Mouse (Mus musculus) embryonic facial prominence, embryonic 15.5 days (tissue): ENCODE measurements around the gene Dclk3. TPM values are rescaled to one million over a fixed set of nuclear protein-coding genes. Genes with fewer than 3 reads are reported as not detected.

Source experiments
- ATAC-seq: fragments of 200-750 bp; cut with Nextera tagmentation; 2 replicates; pipeline ENCODE4 v1.8.0; 2017; ENCODE audit warnings: low read depth, moderate TSS enrichment; ENCODE audit not compliant: insufficient number of reproducible peaks, low FRiP score, low TSS enrichment
- H3K27ac ChIP-seq: fragments of 300-500 bp; sonication (generic); replicated peaks from 2 replicates; pipeline ENCODE4 v1.5.1; 2015; ENCODE audit warnings: mild to moderate bottlenecking, inconsistent platforms
- H3K27me3 ChIP-seq: fragments of 300-500 bp; sonication (generic); 2 replicates; pipeline ENCODE4 v1.6.1; 2015; ENCODE audit warnings: inconsistent platforms
- H3K36me3 ChIP-seq: fragments of 300-500 bp; sonication (generic); 2 replicates; pipeline ENCODE4 v1.6.1; 2015; ENCODE audit warnings: mild to moderate bottlenecking, inconsistent platforms
- H3K4me1 ChIP-seq: fragments of 300-500 bp; sonication (generic); 2 replicates; pipeline ENCODE4 v1.6.1; 2015; ENCODE audit warnings: inconsistent platforms
- H3K4me2 ChIP-seq: fragments of 300-500 bp; sonication (generic); replicated peaks from 2 replicates; pipeline ENCODE4 v1.6.1; 2015; ENCODE audit warnings: mild to moderate bottlenecking, inconsistent platforms
- H3K4me3 ChIP-seq: fragments of 300-500 bp; sonication (generic); replicated peaks from 2 replicates; pipeline ENCODE4 v1.5.1; 2015; ENCODE audit warnings: mild to moderate bottlenecking, inconsistent platforms
- H3K9ac ChIP-seq: fragments of 300-500 bp; sonication (generic); 2 replicates; pipeline ENCODE4 v1.6.1; 2015; ENCODE audit warnings: inconsistent platforms
- H3K9me3 ChIP-seq: fragments of 300-500 bp; sonication (generic); replicated peaks from 2 replicates; pipeline ENCODE4 v1.6.1; 2016; ENCODE audit warnings: inconsistent platforms
- whole genome bisulfite sequencing: fragments of 180-500 bp; shearing (Covaris S2); methylation state at CpG from one replicate; pipeline ENCODE4 v1.1.7; 2015; 5-methylcytosine and 5-hydroxymethylcytosine counted together
- polyA plus RNA-seq: library from polyadenylated mRNA; unstranded; fragments of >200 nt; fragmentation: Nextera tagmentation; extraction: Ambion mirVana; gene quantifications from 2 replicates; pipeline ENCODE4 v1.2.1, GENCODE M21; 2015

Gene Dclk3
- polyA plus RNA-seq, 1 experiment from 2014 or later, result 5.2 TPM

GRCm38 (mm10) chr9:111408427-111408826 is 30.5 kb upstream of the Dclk3 start:
- 0 out of 2 replicates have a peak, but pooled peaks cover 3% of the 10 kb centered on the region for H3K4me1 ChIP-seq
- WGBS, result 76% methylated on average over 10 of the region's 10 CpGs
- H3K9me3 ChIP-seq, result no peaks in the 10 kb centered on the region
- no peak overlapping the region for H3K4me3 ChIP-seq
- ATAC-seq, result no peak
- H3K27ac ChIP-seq, result no peak overlapping the region
- no peak overlapping the region for H3K9ac ChIP-seq
- H3K4me2 ChIP-seq, result no peak overlapping the region
- no peaks in the 10 kb centered on the region for H3K36me3 ChIP-seq
- no peaks in the 10 kb centered on the region for H3K27me3 ChIP-seq

GRCm38 (mm10) chr9:111412471-111413160 is 26.3 kb upstream of the Dclk3 start:
- no peak for ATAC-seq
- H3K4me1 ChIP-seq, result 0 out of 2 replicates have a peak, but pooled peaks cover 3% of the 10 kb centered on the region
- H3K4me2 ChIP-seq, result no peak overlapping the region
- no peaks in the 10 kb centered on the region for H3K27me3 ChIP-seq
- H3K27ac ChIP-seq, result no peak overlapping the region
- H3K36me3 ChIP-seq, result no peaks in the 10 kb centered on the region
- 63% methylated on average over 16 of the region's 16 CpGs for WGBS
- H3K4me3 ChIP-seq, result no peak overlapping the region
- H3K9me3 ChIP-seq, result no peaks in the 10 kb centered on the region
- H3K9ac ChIP-seq, result no peak overlapping the region

GRCm38 (mm10) chr9:111421862-111422261 is 17.0 kb upstream of the Dclk3 start:
- Histone ChIP-seq H3K9ac (no peak overlapping the region), H3K9me3 (no peaks in the 10 kb centered on the region), H3K36me3 (no peaks in the 10 kb centered on the region), H3K27me3 (no peaks in the 10 kb centered on the region), H3K4me1 (no peaks in the 10 kb centered on the region), H3K4me2 (no peak overlapping the region), H3K4me3 (no peak overlapping the region), H3K27ac (no peak overlapping the region)
- WGBS, result 81% methylated on average over 2 of the region's 2 CpGs
- ATAC-seq, result no peak

GRCm38 (mm10) chr9:111422567-111422966 is 16.3 kb upstream of the Dclk3 start:
- Histone ChIP-seq H3K9me3 (no peaks in the 10 kb centered on the region), H3K4me3 (no peak overlapping the region), H3K27ac (no peak overlapping the region), H3K4me2 (no peak overlapping the region), H3K36me3 (no peaks in the 10 kb centered on the region), H3K4me1 (no peaks in the 10 kb centered on the region), H3K9ac (no peak overlapping the region), H3K27me3 (no peaks in the 10 kb centered on the region)
- no peak for ATAC-seq
- WGBS, result 40% methylated on average over 5 of the region's 5 CpGs

- Histone ChIP-seq H3K9me3 (no peaks in the 10 kb centered on the region), H3K27me3 (no peaks in the 10 kb centered on the region), H3K4me3 (no peak overlapping the region), H3K9ac (no peak overlapping the region), H3K4me1 (no peaks in the 10 kb centered on the region), H3K27ac (no peak overlapping the region), H3K4me2 (no peak overlapping the region), H3K36me3 (no peaks in the 10 kb centered on the region)
- 58% methylated on average over 6 of the region's 6 CpGs for WGBS
- ATAC-seq, result no peak
These were observed 13.8 kb upstream of the Dclk3 start for GRCm38 (mm10) chr9:111425113-111425512.

GRCm38 (mm10) chr9:111425952-111426351 is 12.9 kb upstream of the Dclk3 start:
- H3K36me3 ChIP-seq, result no peaks in the 10 kb centered on the region
- H3K9ac ChIP-seq, result no peak overlapping the region
- H3K4me2 ChIP-seq, result no peak overlapping the region
- no peak for ATAC-seq
- H3K27me3 ChIP-seq, result no peaks in the 10 kb centered on the region
- no peaks in the 10 kb centered on the region for H3K9me3 ChIP-seq
- no peak overlapping the region for H3K27ac ChIP-seq
- no peaks in the 10 kb centered on the region for H3K4me1 ChIP-seq
- 73% methylated on average over 4 of the region's 4 CpGs for WGBS
- H3K4me3 ChIP-seq, result no peak overlapping the region

GRCm38 (mm10) chr9:111427891-111428555 is 10.9 kb upstream of the Dclk3 start:
- Histone ChIP-seq H3K9ac (no peak overlapping the region), H3K4me3 (no peak overlapping the region)
- 80% methylated on average over 9 of the region's 9 CpGs for WGBS

GRCm38 (mm10) chr9:111428698-111429362 is 10.1 kb upstream of the Dclk3 start:
- Histone ChIP-seq H3K36me3 (no peaks in the 10 kb centered on the region), H3K4me1 (no peaks in the 10 kb centered on the region), H3K9ac (no peak overlapping the region), H3K4me2 (no peak overlapping the region), H3K27ac (no peak overlapping the region), H3K27me3 (no peaks in the 10 kb centered on the region), H3K4me3 (no peak overlapping the region), H3K9me3 (no peaks in the 10 kb centered on the region)
- WGBS, result 69% methylated on average over 8 of the region's 8 CpGs
- ATAC-seq, result no peak

More at GRCm38 (mm10) chr9:111427891-111428555, 10.9 kb upstream of the Dclk3 start:
- Histone ChIP-seq H3K27ac (no peak overlapping the region), H3K4me2 (no peak overlapping the region), H3K36me3 (no peaks in the 10 kb centered on the region), H3K27me3 (no peaks in the 10 kb centered on the region), H3K9me3 (no peaks in the 10 kb centered on the region), H3K4me1 (no peaks in the 10 kb centered on the region)
- ATAC-seq, result no peak

GRCm38 (mm10) chr9:111429363-111429750 is 9.5 kb upstream of the Dclk3 start:
- no peaks in the 10 kb centered on the region for H3K27me3 ChIP-seq
- no peak overlapping the region for H3K4me3 ChIP-seq
- WGBS, result 40% methylated on average over 2 of the region's 2 CpGs
- H3K4me2 ChIP-seq, result no peak overlapping the region
- H3K36me3 ChIP-seq, result no peaks in the 10 kb centered on the region
- no peak overlapping the region for H3K27ac ChIP-seq
- no peaks in the 10 kb centered on the region for H3K9me3 ChIP-seq
- ATAC-seq, result no peak
- H3K9ac ChIP-seq, result no peak overlapping the region
- no peaks in the 10 kb centered on the region for H3K4me1 ChIP-seq

GRCm38 (mm10) chr9:111435429-111435828 is 3.5 kb upstream of the Dclk3 start:
- H3K27ac ChIP-seq, result no peak overlapping the region
- 61% methylated on average over 2 of the region's 2 CpGs for WGBS

GRCm38 (mm10) chr9:111439836-111440201 is 938 bp downstream of the Dclk3 start:
- ATAC-seq, result no peak
- H3K36me3 ChIP-seq, result no peaks in the 10 kb centered on the region
- no peak overlapping the region for H3K9ac ChIP-seq
- peak overlapping the region; percentile 51 for H3K4me3 ChIP-seq
- H3K4me1 ChIP-seq, result peaks cover 15% of the 10 kb centered on the region
- WGBS, result 44% methylated on average over 8 of the region's 8 CpGs
- H3K27ac ChIP-seq, result no peak overlapping the region
- H3K27me3 ChIP-seq, result peaks cover 27% of the 10 kb centered on the region
- peak overlapping the region; percentile 87 for H3K4me2 ChIP-seq
- H3K9me3 ChIP-seq, result no peaks in the 10 kb centered on the region

More at GRCm38 (mm10) chr9:111435429-111435828, 3.5 kb upstream of the Dclk3 start:
- Histone ChIP-seq H3K4me2 (no peak overlapping the region), H3K27me3 (peaks cover 24% of the 10 kb centered on the region), H3K4me3 (no peak overlapping the region), H3K4me1 (peaks cover 11% of the 10 kb centered on the region), H3K36me3 (no peaks in the 10 kb centered on the region), H3K9ac (no peak overlapping the region), H3K9me3 (no peaks in the 10 kb centered on the region)
- ATAC-seq, result no peak
